Mouse (Mus musculus) midbrain, embryonic 10.5 days (tissue): ENCODE results near the gene St6galnac1. TPM values are rescaled to one million over a fixed set of nuclear protein-coding genes. Genes with fewer than 3 reads are reported as not detected.
"Not testable (repeated sequence)": the region's sequence is repeated elsewhere in the genome, so short reads cannot be mapped to it uniquely, and the experiment has no call there.

Source experiments
- DNase-seq: peaks from one replicate; pipeline ENCODE4 v3.0.0-alpha.2; 2017; ENCODE audit warnings: low spot score
- H3K27ac ChIP-seq: fragments of 300-500 bp; sonication (generic); replicated peaks from 2 replicates; pipeline ENCODE4 v1.5.1; 2016; ENCODE audit warnings: mild to moderate bottlenecking
- H3K27me3 ChIP-seq: fragments of 300-500 bp; sonication (generic); 2 replicates; pipeline ENCODE4 v1.6.1; 2016; ENCODE audit warnings: low read depth, mild to moderate bottlenecking; ENCODE audit not compliant: poor library complexity, severe bottlenecking
- H3K36me3 ChIP-seq: fragments of 300-500 bp; sonication (generic); 2 replicates; pipeline ENCODE4 v1.6.1; 2016; ENCODE audit warnings: mild to moderate bottlenecking, moderate library complexity
- H3K4me1 ChIP-seq: fragments of 300-500 bp; sonication (generic); 2 replicates; pipeline ENCODE4 v1.6.1; 2016
- H3K4me3 ChIP-seq: fragments of 300-500 bp; sonication (generic); 2 replicates; pipeline ENCODE4 v1.5.1; 2016; ENCODE audit warnings: mild to moderate bottlenecking, moderate library complexity
- H3K9me3 ChIP-seq: fragments of 300-500 bp; sonication (generic); replicated peaks from 2 replicates; pipeline ENCODE4 v1.6.1; 2016; ENCODE audit warnings: mild to moderate bottlenecking
- WGBS: fragments of 180-500 bp; shearing (Covaris S2); methylation state at CpG from one replicate; pipeline ENCODE4 v1.1.7; 2016; 5-methylcytosine and 5-hydroxymethylcytosine counted together
- polyA plus RNA-seq: library from polyadenylated mRNA; unstranded; fragments of >200 nt; fragmentation: Nextera tagmentation; extraction: Ambion mirVana; gene quantifications from 2 replicates; pipeline ENCODE4 v1.2.1, GENCODE M21; 2016

Gene St6galnac1
- polyA plus RNA-seq, 1 experiment from 2014 or later: not detected

GRCm38 (mm10) chr11:116745457-116745856 lies 29.9 kb downstream of the St6galnac1 start:
- H3K27me3 ChIP-seq, DNase-seq, H3K36me3 ChIP-seq, H3K9me3 ChIP-seq, H3K4me1 ChIP-seq, H3K4me3 ChIP-seq, H3K27ac ChIP-seq: not testable (repeated sequence)
- WGBS: 77% methylated on average over 2 of the region's 2 CpGs

- no peaks in the 10 kb centered on the region for H3K27me3 ChIP-seq
- H3K4me3 ChIP-seq: no peak overlapping the region
- no peaks in the 10 kb centered on the region for H3K4me1 ChIP-seq
- DNase-seq: peak; percentile 22
- WGBS: 50% methylated on average over 11 of the region's 11 CpGs
- no peaks in the 10 kb centered on the region for H3K36me3 ChIP-seq
- H3K9me3 ChIP-seq: peaks cover 6% of the 10 kb centered on the region
- H3K27ac ChIP-seq: no peak overlapping the region
Observed at GRCm38 (mm10) chr11:116738411-116738810, 36.9 kb downstream of the St6galnac1 start.

GRCm38 (mm10) chr11:116732536-116732935 lies 42.8 kb downstream of the St6galnac1 start:
- Histone ChIP-seq H3K4me3 (no peak overlapping the region), H3K36me3 (no peaks in the 10 kb centered on the region), H3K27me3 (no peaks in the 10 kb centered on the region), H3K4me1 (no peaks in the 10 kb centered on the region), H3K27ac (no peak overlapping the region), H3K9me3 (peaks cover 6% of the 10 kb centered on the region)
- 91% methylated on average over 4 of the region's 4 CpGs for WGBS
- DNase-seq: no peak

- H3K27me3 ChIP-seq, H3K9me3 ChIP-seq, H3K27ac ChIP-seq, DNase-seq, H3K4me3 ChIP-seq, H3K36me3 ChIP-seq, H3K4me1 ChIP-seq: not testable (repeated sequence)
- WGBS: 89% methylated on average over 6 of the region's 6 CpGs
Observed at GRCm38 (mm10) chr11:116731060-116731580, 44.2 kb downstream of the St6galnac1 start.

- no peaks in the 10 kb centered on the region for H3K36me3 ChIP-seq
- H3K4me1 ChIP-seq: peaks cover 20% of the 10 kb centered on the region
- WGBS: 88% methylated on average over 9 of the region's 9 CpGs
- H3K27me3 ChIP-seq: no peaks in the 10 kb centered on the region
- no peak overlapping the region for H3K4me3 ChIP-seq
- DNase-seq: no peak
- no peaks in the 10 kb centered on the region for H3K9me3 ChIP-seq
- H3K27ac ChIP-seq: no peak overlapping the region
Observed at GRCm38 (mm10) chr11:116729276-116730008, 45.9 kb downstream of the St6galnac1 start.

- Histone ChIP-seq H3K27me3 (no peaks in the 10 kb centered on the region), H3K27ac (no peak overlapping the region), H3K4me1 (peaks cover 24% of the 10 kb centered on the region), H3K36me3 (no peaks in the 10 kb centered on the region), H3K4me3 (no peak overlapping the region), H3K9me3 (no peaks in the 10 kb centered on the region)
- 83% methylated on average over 3 of the region's 3 CpGs for WGBS
- no peak for DNase-seq
Observed at GRCm38 (mm10) chr11:116726156-116726555, 49.2 kb downstream of the St6galnac1 start.

- Histone ChIP-seq H3K4me1 (peaks cover 24% of the 10 kb centered on the region), H3K9me3 (no peaks in the 10 kb centered on the region), H3K27me3 (no peaks in the 10 kb centered on the region), H3K27ac (peak overlapping the region; percentile 78), H3K4me3 (peak overlapping the region; percentile 37), H3K36me3 (no peaks in the 10 kb centered on the region)
- 41% methylated on average over 27 of the region's 27 CpGs for WGBS
- DNase-seq: peak; percentile 48
Observed at GRCm38 (mm10) chr11:116725031-116725948, 50.0 kb downstream of the St6galnac1 start.

- DNase-seq: no peak
- Histone ChIP-seq H3K4me3 (no peak overlapping the region), H3K4me1 (peaks cover 24% of the 10 kb centered on the region), H3K27ac (no peak overlapping the region), H3K9me3 (no peaks in the 10 kb centered on the region), H3K27me3 (no peaks in the 10 kb centered on the region), H3K36me3 (no peaks in the 10 kb centered on the region)
- 89% methylated on average over 5 of the region's 5 CpGs for WGBS
Observed at GRCm38 (mm10) chr11:116723064-116723463, 52.2 kb downstream of the St6galnac1 start.

- H3K4me3 ChIP-seq: no peak overlapping the region
- DNase-seq: no peak
- H3K4me1 ChIP-seq: peaks cover 24% of the 10 kb centered on the region
- H3K9me3 ChIP-seq: 0 out of 2 replicates have a peak, but pooled peaks cover 3% of the 10 kb centered on the region
- no peaks in the 10 kb centered on the region for H3K27me3 ChIP-seq
- H3K27ac ChIP-seq: no peak overlapping the region
- WGBS: 77% methylated on average over 9 of the region's 9 CpGs
- no peaks in the 10 kb centered on the region for H3K36me3 ChIP-seq
Observed at GRCm38 (mm10) chr11:116721548-116722271, 53.6 kb downstream of the St6galnac1 start.

GRCm38 (mm10) chr11:116720319-116720865 lies 54.9 kb downstream of the St6galnac1 start:
- H3K4me3 ChIP-seq: no peak overlapping the region
- H3K27ac ChIP-seq: no peak overlapping the region
- H3K36me3 ChIP-seq: no peaks in the 10 kb centered on the region
- no peak for DNase-seq
- H3K4me1 ChIP-seq: peaks cover 14% of the 10 kb centered on the region
- WGBS: 91% methylated on average over 15 of the region's 15 CpGs
- H3K9me3 ChIP-seq: 0 out of 2 replicates have a peak, but pooled peaks cover 3% of the 10 kb centered on the region
- H3K27me3 ChIP-seq: no peaks in the 10 kb centered on the region
